7 mouse cellular contexts compared by ENCODE assay signal in the genomic region with DNA sequence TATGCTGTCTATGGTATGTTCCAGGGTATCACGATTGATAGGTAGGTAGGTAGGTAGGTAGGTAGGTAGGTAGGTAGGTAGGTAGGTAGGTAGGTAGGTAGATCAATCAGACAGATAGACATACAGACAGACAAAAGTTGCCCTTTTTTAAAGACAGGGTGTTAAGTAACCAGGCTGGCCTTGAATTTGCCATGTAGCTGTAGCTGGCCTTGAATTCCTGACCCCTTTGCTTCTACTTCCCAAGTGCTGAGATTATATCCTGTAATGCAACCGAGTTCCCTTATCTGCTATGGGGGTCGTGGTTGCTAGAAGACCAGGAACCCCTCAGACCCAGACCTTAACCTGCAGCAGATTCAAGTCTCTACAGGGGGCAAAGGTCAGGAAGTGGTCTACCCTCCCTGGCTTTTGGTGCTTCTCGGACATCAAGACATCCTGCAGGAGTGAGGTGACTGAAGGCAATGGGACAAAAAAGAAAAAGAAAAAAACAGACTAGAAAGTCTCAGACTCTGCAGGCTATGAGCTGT.
DNase-seq lines count a peak whose midpoint lies in the region; ATAC-seq and TF ChIP-seq lines count a peak whose summit lies in the region.

No protein-coding gene starts in this region.

- H3K9me3 ChIP-seq in heart, embryonic 13.5 days: no peaks in the 10 kb centered on the region
- H3K9me3 ChIP-seq in liver, postnatal 0 days (ENCODE audit: low read length): no peaks in the 10 kb centered on the region
- H3K9me3 ChIP-seq in hindbrain, embryonic 14.5 days (ENCODE audit: control insufficient read depth, low read length): no peaks in the 10 kb centered on the region

- H3K4me3 ChIP-seq in heart, embryonic 13.5 days: no peak overlapping the region
- H3K4me3 ChIP-seq in liver, postnatal 0 days (ENCODE audit: low read depth, low read length): no peak overlapping the region
- H3K4me3 ChIP-seq in hindbrain, embryonic 14.5 days (replicated peaks; ENCODE audit: low read length): no peak overlapping the region
- H3K4me3 ChIP-seq in olfactory bulb, adult 2 months (ENCODE audit: insufficient read depth, low read depth, low read length): no peak overlapping the region

- ATAC-seq in heart, embryonic 13.5 days (ENCODE audit: extremely low read depth, insufficient number of reproducible peaks, low FRiP score, low TSS enrichment): no peak
- no peak for ATAC-seq in liver, postnatal 0 days
- ATAC-seq in hindbrain, embryonic 14.5 days (ENCODE audit: low FRiP score): no peak

- H3K4me2 ChIP-seq in heart, embryonic 13.5 days: peak overlapping the region; percentile 59; the same call in 1 of the 2 replicates
- H3K4me2 ChIP-seq in liver, postnatal 0 days (ENCODE audit: low read depth, low read length): no peak overlapping the region
- no peak overlapping the region for H3K4me2 ChIP-seq in hindbrain, embryonic 14.5 days (replicated peaks)

- no peak overlapping the region for H3K27ac ChIP-seq in heart, embryonic 13.5 days (replicated peaks)
- H3K27ac ChIP-seq in liver, postnatal 0 days (ENCODE audit: low read depth): peak overlapping the region; percentile 83
- H3K27ac ChIP-seq in hindbrain, embryonic 14.5 days: peak overlapping the region; percentile 82; the same call in 1 of the 2 replicates
- 0 out of 2 replicates have a peak overlapping the region, but pooled peaks have one; percentile 21 for H3K27ac ChIP-seq in olfactory bulb, adult 2 months (ENCODE audit: insufficient read depth, low read depth, low read length)

- TF ChIP-seq CTCF in liver, postnatal 0 days (IDR thresholded peaks at IDR 0.05; ENCODE audit: low read depth): no peak
- no peak for TF ChIP-seq CTCF in olfactory bulb, adult 2 months (IDR thresholded peaks at IDR 0.05; ENCODE audit: insufficient read depth, low read depth, low read length)

- 46% methylated on average over 4 of the region's 4 CpGs for WGBS in heart, embryonic 13.5 days
- 44% methylated on average over 4 of the region's 4 CpGs for WGBS in liver, postnatal 0 days (ENCODE audit: insufficient replicate concordance)
- WGBS in hindbrain, embryonic 14.5 days: 93% methylated on average over 4 of the region's 4 CpGs
- WGBS in olfactory bulb, adult 2 months: 82% methylated on average over 4 of the region's 4 CpGs

- no peak for TF ChIP-seq EP300 in liver, postnatal 0 days (IDR thresholded peaks at IDR 0.05; ENCODE audit: low read depth)

- H3K36me3 ChIP-seq in heart, embryonic 13.5 days: no peaks in the 10 kb centered on the region
- H3K36me3 ChIP-seq in liver, postnatal 0 days (replicated peaks; ENCODE audit: insufficient read depth, low read length): no peaks in the 10 kb centered on the region; the same call in 1 of the 2 replicates
- H3K36me3 ChIP-seq in hindbrain, embryonic 14.5 days (replicated peaks; ENCODE audit: control insufficient read depth, insufficient read depth): no peaks in the 10 kb centered on the region

- TF ChIP-seq POLR2A in olfactory bulb, adult 2 months (IDR thresholded peaks at IDR 0.05; ENCODE audit: insufficient read depth, low read depth, low read length): no peak

- H3K27me3 ChIP-seq in heart, embryonic 13.5 days (replicated peaks): 0 out of 2 replicates have a peak, but pooled peaks cover 2% of the 10 kb centered on the region
- no peaks in the 10 kb centered on the region for H3K27me3 ChIP-seq in liver, postnatal 0 days (ENCODE audit: insufficient read depth, low read length)
- no peaks in the 10 kb centered on the region for H3K27me3 ChIP-seq in hindbrain, embryonic 14.5 days (ENCODE audit: control insufficient read depth, insufficient read depth, low read length)

- H3K4me1 ChIP-seq in heart, embryonic 13.5 days: peaks cover 54% of the 10 kb centered on the region
- H3K4me1 ChIP-seq in liver, postnatal 0 days (ENCODE audit: insufficient read depth): peaks cover 35% of the 10 kb centered on the region
- H3K4me1 ChIP-seq in hindbrain, embryonic 14.5 days (replicated peaks; ENCODE audit: control insufficient read depth, insufficient read depth, low read length): peaks cover 40% of the 10 kb centered on the region
- peaks cover 38% of the 10 kb centered on the region for H3K4me1 ChIP-seq in olfactory bulb, adult 2 months (ENCODE audit: control insufficient read depth, insufficient read depth, low read length)

- DNase-seq in heart, adult 8-10 months (ENCODE audit: low spot score): no peak
- DNase-seq in liver, postnatal 0 days: no peak
- no peak for DNase-seq in liver
- DNase-seq in hindbrain, embryonic 14.5 days (ENCODE audit: low spot score): no peak
- DNase-seq in layer of hippocampus, postnatal 10 days (ENCODE audit: low spot score in 2 of 2): no peak

- H3K9ac ChIP-seq in heart, embryonic 13.5 days: no peak overlapping the region
- H3K9ac ChIP-seq in liver, postnatal 0 days (replicated peaks): no peak overlapping the region
- H3K9ac ChIP-seq in hindbrain, embryonic 14.5 days: no peak overlapping the region
